In the genomic region with DNA sequence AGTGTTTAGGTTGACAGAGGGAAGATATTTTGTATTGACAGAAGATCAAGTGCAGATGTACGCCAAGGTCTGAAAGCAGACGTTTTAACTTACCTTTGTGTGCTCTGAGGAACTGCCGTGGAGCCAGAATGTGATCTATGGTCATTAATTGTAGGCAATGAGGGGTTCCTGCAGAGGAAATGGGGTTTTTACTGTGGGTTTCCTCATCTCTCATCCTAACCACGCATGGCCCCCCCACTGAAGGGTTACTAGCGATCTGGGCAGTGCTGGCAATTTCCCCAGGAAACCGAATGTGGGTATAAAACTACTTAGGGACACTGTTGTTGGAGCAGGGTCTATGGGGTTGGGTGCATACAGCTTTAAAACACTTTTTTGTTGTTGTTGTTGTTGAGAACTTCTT, we compare ENCODE assay signal across 24 mouse cellular contexts. TPM values are rescaled to one million over a fixed set of nuclear protein-coding genes. Genes with fewer than 3 reads are reported as not detected.
DNase-seq lines count a peak whose midpoint lies in the region; ATAC-seq lines count a peak whose summit lies in the region.
"Had no signal": no experiment of that assay in that cellular context is flagged by ENCODE, and none has a peak within 500 bp of the region (broad histone marks: within the 10 kb centered on the region; RNA-seq: fewer than 3 reads in every experiment).

No protein-coding gene starts in this region.

- H3K27ac ChIP-seq in heart, embryonic 10.5 days, result no peak overlapping the region
- no peak overlapping the region for H3K27ac ChIP-seq in forebrain, embryonic 14.5 days (ENCODE audit: low read depth, low read length)
- H3K27ac ChIP-seq in forebrain, embryonic 13.5 days, result no peak overlapping the region
- H3K27ac ChIP-seq: embryonic facial prominence, embryonic 13.5 days; embryonic facial prominence, embryonic 15.5 days; forebrain, embryonic 10.5 days; forebrain, embryonic 12.5 days had no signal

- ATAC-seq in granulocyte monocyte progenitor cell, adult 5-6 weeks (replicated peaks; ENCODE audit: poor library complexity, severe bottlenecking), result peak; percentile 68
- ATAC-seq in megakaryocyte progenitor cell, adult 5-6 weeks (replicated peaks; ENCODE audit: poor library complexity), result peak; percentile 72
- ATAC-seq in forebrain, embryonic 14.5 days, result no peak
- ATAC-seq in forebrain, embryonic 13.5 days, result no peak
- no peak for ATAC-seq in frontal cortex, adult (ENCODE audit: low TSS enrichment)
- ATAC-seq: forebrain, embryonic 16.5 days had no signal

- no peak overlapping the region for H3K4me2 ChIP-seq in forebrain, embryonic 14.5 days (ENCODE audit: low read length)
- no peak overlapping the region for H3K4me2 ChIP-seq in forebrain, embryonic 13.5 days
- H3K4me2 ChIP-seq: embryonic facial prominence, embryonic 13.5 days; embryonic facial prominence, embryonic 15.5 days; forebrain, embryonic 12.5 days had no signal

- no peaks in the 10 kb centered on the region for H3K4me1 ChIP-seq in heart, embryonic 10.5 days
- no peaks in the 10 kb centered on the region for H3K4me1 ChIP-seq in forebrain, embryonic 14.5 days (ENCODE audit: control insufficient read depth, insufficient read depth, low read length)
- no peaks in the 10 kb centered on the region for H3K4me1 ChIP-seq in forebrain, embryonic 13.5 days

- no peak overlapping the region for H3K4me3 ChIP-seq in heart, embryonic 10.5 days
- H3K4me3 ChIP-seq in forebrain, embryonic 14.5 days (ENCODE audit: low read depth, low read length), result no peak overlapping the region
- no peak overlapping the region for H3K4me3 ChIP-seq in forebrain, embryonic 13.5 days
- H3K4me3 ChIP-seq: embryonic facial prominence, embryonic 13.5 days; embryonic facial prominence, embryonic 15.5 days; erythroblast, embryonic 14.5 days; forebrain, embryonic 10.5 days; forebrain, embryonic 12.5 days had no signal

- no peaks in the 10 kb centered on the region for H3K36me3 ChIP-seq in heart, embryonic 10.5 days
- no peaks in the 10 kb centered on the region for H3K36me3 ChIP-seq in forebrain, embryonic 14.5 days (ENCODE audit: control insufficient read depth, insufficient read depth, low read length)
- no peaks in the 10 kb centered on the region for H3K36me3 ChIP-seq in forebrain, embryonic 13.5 days (ENCODE audit: poor library complexity, severe bottlenecking)
- H3K36me3 ChIP-seq: embryonic facial prominence, embryonic 13.5 days; embryonic facial prominence, embryonic 15.5 days; forebrain, embryonic 10.5 days; forebrain, embryonic 12.5 days had no signal

- DNase-seq in heart, embryonic 10.5 days (ENCODE audit: low spot score), result peak; percentile 14
- DNase-seq in heart, postnatal 10 days, result no peak
- DNase-seq in 416B (ENCODE audit: low read depth), result peak; percentile 39
- no peak for DNase-seq in forebrain, embryonic 14.5 days (ENCODE audit: low spot score)
- DNase-seq: adrenal gland, adult 8-10 months; adrenal gland, postnatal 14 days; adrenal gland, postnatal 36 days; cerebellum, adult 11-12 months; cerebellum, adult 2 months; cerebellum, adult 9-10 months; cerebellum, postnatal 10 days; cerebellum, postnatal 25 days; embryo, embryonic 11 days had no signal

- intact Hi-C loops in heart, postnatal 10 days (cut with DNase I), result no loop called here

- no peak overlapping the region for H3K9ac ChIP-seq in forebrain, embryonic 14.5 days (ENCODE audit: low read length)
- H3K9ac ChIP-seq in forebrain, embryonic 13.5 days, result no peak overlapping the region
- H3K9ac ChIP-seq: embryonic facial prominence, embryonic 13.5 days; embryonic facial prominence, embryonic 15.5 days; forebrain, embryonic 12.5 days had no signal

- WGBS in heart, embryonic 10.5 days, result 76% methylated on average over 6 of the region's 6 CpGs
- 90% methylated on average over 6 of the region's 6 CpGs for WGBS in forebrain, embryonic 14.5 days
- 87% methylated on average over 6 of the region's 6 CpGs for WGBS in forebrain, embryonic 13.5 days

- peaks cover 8% of the 10 kb centered on the region; the same call in 1 of the 2 replicates for H3K27me3 ChIP-seq in heart, embryonic 10.5 days (ENCODE audit: insufficient read depth, poor library complexity, severe bottlenecking)
- no peaks in the 10 kb centered on the region for H3K27me3 ChIP-seq in forebrain, embryonic 14.5 days (replicated peaks; ENCODE audit: control insufficient read depth, insufficient read depth, low read length)
- H3K27me3 ChIP-seq in forebrain, embryonic 13.5 days, result no peaks in the 10 kb centered on the region
- H3K27me3 ChIP-seq: embryonic facial prominence, embryonic 13.5 days; embryonic facial prominence, embryonic 15.5 days; forebrain, embryonic 12.5 days had no signal

- H3K9me3 ChIP-seq in heart, embryonic 10.5 days, result no peaks in the 10 kb centered on the region
- H3K9me3 ChIP-seq in forebrain, embryonic 14.5 days (replicated peaks; ENCODE audit: control insufficient read depth, low read length), result no peaks in the 10 kb centered on the region
- no peaks in the 10 kb centered on the region for H3K9me3 ChIP-seq in forebrain, embryonic 13.5 days (replicated peaks)
- H3K9me3 ChIP-seq: embryonic facial prominence, embryonic 13.5 days; embryonic facial prominence, embryonic 15.5 days; forebrain, embryonic 10.5 days; forebrain, embryonic 12.5 days had no signal

RNA-seq across cellular contexts. Expression of gene Ror1, which starts 25.5 kb away (rescaled TPM):
- 8.2 and 9.3 TPM in 2 replicates for polyA plus RNA-seq in heart, embryonic 10.5 days (2016; fragmentation: Nextera tagmentation; extraction: Ambion mirVana)
- 10 to 100 TPM; 23.5 to 24.0 TPM for total RNA-seq in heart, postnatal 10 days (2021)
- not detected in 2 replicates for total RNA-seq in granulocyte monocyte progenitor cell, adult 5-6 weeks (2014; fragmentation: Nextera tagmentation)
- not detected in 2 replicates for total RNA-seq in granulocyte monocyte progenitor cell, adult 5-6 weeks (2017)
- total RNA-seq in megakaryocyte progenitor cell, adult 5-6 weeks (2015), result not detected in 2 replicates
- total RNA-seq in megakaryocyte progenitor cell, adult 5-6 weeks (2017), result not detected in 2 replicates
- 0.84 and 1.1 TPM in 2 replicates for polyA plus RNA-seq in forebrain, embryonic 14.5 days (2014; fragmentation: Nextera tagmentation; extraction: Ambion mirVana)
- polyA plus RNA-seq in forebrain, embryonic 13.5 days (2015; fragmentation: Nextera tagmentation; extraction: Ambion mirVana), result 0.76 and 0.84 TPM in 2 replicates
- total RNA-seq: MEL had no signal
- polyA plus RNA-seq: erythroblast, embryonic 14.5 days had no signal

Comparison
In these comparisons a context has a peak if more than half of its experiments do, and no peak if none do; other contexts are left out.
1. DNase-seq: peak in heart, embryonic 10.5 days (single experiment) and 416B (single experiment); none in heart, postnatal 10 days (0 of 2) and forebrain, embryonic 14.5 days (single experiment).
2. ATAC-seq: peak in granulocyte monocyte progenitor cell, adult 5-6 weeks (single experiment) and megakaryocyte progenitor cell, adult 5-6 weeks (single experiment); none in forebrain, embryonic 14.5 days (single experiment), forebrain, embryonic 13.5 days (single experiment) and frontal cortex, adult (single experiment).
3. RNA of gene Ror1, which starts 25.5 kb away (total RNA-seq): 23.5 to 24.0 TPM in heart, postnatal 10 days; not detected in granulocyte monocyte progenitor cell, adult 5-6 weeks and not detected in megakaryocyte progenitor cell, adult 5-6 weeks; every median in the first group is over 10 times any median in the second.